In the genomic region with DNA sequence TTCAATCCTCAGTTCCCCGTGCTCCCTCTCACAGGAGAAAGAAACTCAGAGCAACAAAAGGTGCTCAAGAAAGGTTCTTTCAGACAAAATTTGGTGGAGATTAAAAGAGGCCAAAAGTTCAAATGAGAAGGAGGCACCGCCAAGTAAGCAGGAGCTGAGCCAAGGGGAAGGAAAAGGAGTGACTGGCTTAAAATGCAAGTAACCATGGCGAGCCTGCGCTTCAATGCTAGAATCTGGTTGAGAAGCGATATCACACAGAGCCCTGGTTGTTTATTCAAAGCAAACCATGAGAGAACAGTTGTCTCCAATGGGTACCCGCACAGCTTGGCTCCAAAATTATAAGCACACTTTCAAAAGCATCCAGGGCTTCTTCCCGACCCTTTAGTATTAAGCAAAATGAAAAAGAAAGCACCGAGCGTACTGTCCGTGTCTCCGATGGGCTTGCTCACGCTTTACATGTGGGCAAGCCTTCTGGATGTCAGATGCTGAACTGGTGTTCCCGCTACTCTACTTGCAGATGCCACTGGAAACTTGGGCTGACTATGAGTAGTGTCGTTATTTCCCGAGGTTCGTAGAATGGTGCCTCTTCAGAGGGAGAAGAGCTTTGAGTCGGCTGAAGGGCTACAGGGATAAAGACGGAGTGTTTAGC, we compare ENCODE assay signal across 8 mouse cellular contexts.
A peak's percentile ranks its signal among the peaks of the same experiment; 100 is the strongest.
DNase-seq lines count a peak whose midpoint lies in the region; ATAC-seq and TF ChIP-seq lines count a peak whose summit lies in the region.

No protein-coding gene starts in this region.

- 72% methylated on average over 18 of the region's 18 CpGs for WGBS in midbrain, embryonic 10.5 days
- WGBS in midbrain, embryonic 11.5 days, result 61% methylated on average over 18 of the region's 18 CpGs
- WGBS in kidney, adult 2 months, result 92% methylated on average over 18 of the region's 18 CpGs

- H3K27ac ChIP-seq in midbrain, embryonic 10.5 days (replicated peaks), result 0 out of 2 replicates have a peak overlapping the region, but pooled peaks have one; percentile 33
- H3K27ac ChIP-seq in midbrain, embryonic 11.5 days (ENCODE audit: low read depth, low read length), result no peak overlapping the region
- H3K27ac ChIP-seq in kidney, adult 2 months (ENCODE audit: insufficient read depth, low read depth, low read length), result no peak overlapping the region

- peak; percentile 18 for DNase-seq in midbrain, embryonic 10.5 days (ENCODE audit: low spot score)
- no peak for DNase-seq in midbrain, embryonic 11.5 days (ENCODE audit: low spot score, missing footprints)
- peak; percentile 24 to 64 for DNase-seq in frontal cortex, postnatal 14 days (ENCODE audit: low spot score in 2 of 2)
- peak; percentile 3 to 30 for DNase-seq in left cerebral cortex, adult 18-20 months (ENCODE audit: low spot score in 2 of 2)
- DNase-seq in right cerebral cortex, postnatal 25 days, result peak; percentile 21
- DNase-seq in kidney, adult 2 months, result no peak
- DNase-seq in gastrocnemius, postnatal 4 days (ENCODE audit: low spot score in 2 of 2), result no peak
- DNase-seq in c-Kit-positive CD71-positive TER-119-positive erythroid progenitor cells, embryonic 14.5 days (ENCODE audit: low spot score), result no peak

- H3K9me3 ChIP-seq in midbrain, embryonic 10.5 days (replicated peaks), result no peaks in the 10 kb centered on the region
- no peaks in the 10 kb centered on the region for H3K9me3 ChIP-seq in midbrain, embryonic 11.5 days (ENCODE audit: control insufficient read depth, low read length)

- no peak overlapping the region for H3K4me3 ChIP-seq in midbrain, embryonic 10.5 days
- H3K4me3 ChIP-seq in midbrain, embryonic 11.5 days (ENCODE audit: low read depth, low read length), result no peak overlapping the region
- no peak overlapping the region for H3K4me3 ChIP-seq in kidney, adult 2 months (ENCODE audit: insufficient read depth, low read depth, low read length)

- peaks cover 7% of the 10 kb centered on the region for H3K4me1 ChIP-seq in midbrain, embryonic 10.5 days
- H3K4me1 ChIP-seq in midbrain, embryonic 11.5 days (ENCODE audit: control insufficient read depth, insufficient read depth, low read length), result no peaks in the 10 kb centered on the region
- no peaks in the 10 kb centered on the region for H3K4me1 ChIP-seq in kidney, adult 2 months (ENCODE audit: control insufficient read depth, insufficient read depth, low read length)

- no peak overlapping the region for H3K4me2 ChIP-seq in midbrain, embryonic 11.5 days

- TF ChIP-seq CTCF in kidney, adult 2 months (conservative IDR thresholded peaks at IDR 0.05; ENCODE audit: insufficient read depth, insufficient read length, low read depth, low read length), result no peak

- no peak overlapping the region for H3K9ac ChIP-seq in midbrain, embryonic 11.5 days (ENCODE audit: low read length)

- TF ChIP-seq POLR2A in kidney, adult 2 months (IDR thresholded peaks at IDR 0.05; ENCODE audit: low read depth, low read length), result no peak

- no peak for ATAC-seq in midbrain, embryonic 11.5 days (ENCODE audit: low FRiP score)

- no peaks in the 10 kb centered on the region for H3K27me3 ChIP-seq in midbrain, embryonic 10.5 days (ENCODE audit: low read depth, poor library complexity, severe bottlenecking)
- no peaks in the 10 kb centered on the region for H3K27me3 ChIP-seq in midbrain, embryonic 11.5 days (ENCODE audit: control insufficient read depth, insufficient read depth, low read length)
- H3K27me3 ChIP-seq in kidney, adult 2 months (replicated peaks; ENCODE audit: control insufficient read depth, insufficient read depth, low read length), result no peaks in the 10 kb centered on the region

- no peaks in the 10 kb centered on the region for H3K36me3 ChIP-seq in midbrain, embryonic 10.5 days
- no peaks in the 10 kb centered on the region for H3K36me3 ChIP-seq in midbrain, embryonic 11.5 days (ENCODE audit: control insufficient read depth, insufficient read depth, low read length)
- H3K36me3 ChIP-seq in kidney, adult 2 months (ENCODE audit: control insufficient read depth, insufficient read depth, low read length), result no peaks in the 10 kb centered on the region

Comparison
In these comparisons a context has a peak if more than half of its experiments do, and no peak if none do; other contexts are left out.
1. DNase-seq: peak in midbrain, embryonic 10.5 days (single experiment), frontal cortex, postnatal 14 days (2 of 2), left cerebral cortex, adult 18-20 months (2 of 2) and right cerebral cortex, postnatal 25 days (single experiment); none in midbrain, embryonic 11.5 days (single experiment), kidney, adult 2 months (single experiment), gastrocnemius, postnatal 4 days (0 of 2) and c-Kit-positive CD71-positive TER-119-positive erythroid progenitor cells, embryonic 14.5 days (single experiment).